ENCODE assay signal across 8 mouse cellular contexts in genomic region chr9:51993486-51994275, GRCm38 (mm10). TPM values are rescaled to one million over a fixed set of nuclear protein-coding genes. Genes with fewer than 3 reads are reported as not detected.
DNase-seq lines count a peak whose midpoint lies in the region; ATAC-seq and TF ChIP-seq lines count a peak whose summit lies in the region.

No protein-coding gene starts in this region.

- no peak overlapping the region for H3K27ac ChIP-seq in intestine, postnatal 0 days (ENCODE audit: low read depth, low read length)
- no peak overlapping the region for H3K27ac ChIP-seq in intestine, embryonic 16.5 days (ENCODE audit: low read length)

- 82% methylated on average over 4 of the region's 4 CpGs for WGBS in intestine, postnatal 0 days
- WGBS in intestine, embryonic 16.5 days, result 84% methylated on average over 4 of the region's 4 CpGs

- TF ChIP-seq POLR2A in brain, embryonic 14.5 days (IDR thresholded peaks at IDR 0.05; ENCODE audit: borderline replicate concordance, extremely low read depth, insufficient read depth, insufficient read length, poor library complexity, severe bottlenecking), result no peak

- ATAC-seq in intestine, postnatal 0 days, result no peak
- ATAC-seq in intestine, embryonic 16.5 days, result no peak
- peak; percentile 56 for ATAC-seq in megakaryocyte, adult 5-6 weeks (ENCODE audit: poor library complexity, severe bottlenecking)
- ATAC-seq in megakaryocyte-erythroid progenitor cell, adult 5-6 weeks (replicated peaks; ENCODE audit: low FRiP score, low TSS enrichment, poor library complexity, severe bottlenecking), result no peak
- ATAC-seq in activated CD4-positive, CD25-positive, alpha-beta regulatory T cell, adult 4 months, result no peak

- H3K27me3 ChIP-seq in intestine, postnatal 0 days (replicated peaks; ENCODE audit: control insufficient read depth, insufficient read depth, low read length), result no peaks in the 10 kb centered on the region
- H3K27me3 ChIP-seq in intestine, embryonic 16.5 days (replicated peaks; ENCODE audit: control insufficient read depth, insufficient read depth, low read length), result no peaks in the 10 kb centered on the region
- H3K27me3 ChIP-seq in E14TG2a.4 (ENCODE audit: insufficient read depth, low read length), result no peaks in the 10 kb centered on the region

- H3K9me3 ChIP-seq in intestine, postnatal 0 days (ENCODE audit: control insufficient read depth), result no peaks in the 10 kb centered on the region
- H3K9me3 ChIP-seq in intestine, embryonic 16.5 days (ENCODE audit: control insufficient read depth, low read length), result peaks cover 2% of the 10 kb centered on the region; the same call in 1 of the 2 replicates
- H3K9me3 ChIP-seq in E14TG2a.4 (ENCODE audit: low read length), result no peaks in the 10 kb centered on the region

- H3K4me1 ChIP-seq in intestine, postnatal 0 days (replicated peaks; ENCODE audit: control insufficient read depth, insufficient read depth, low read length), result 0 out of 2 replicates have a peak, but pooled peaks cover 4% of the 10 kb centered on the region
- H3K4me1 ChIP-seq in intestine, embryonic 16.5 days (ENCODE audit: control insufficient read depth, insufficient read depth, low read length), result 0 out of 2 replicates have a peak, but pooled peaks cover 7% of the 10 kb centered on the region
- H3K4me1 ChIP-seq in E14TG2a.4 (replicated peaks; ENCODE audit: low read depth, low read length), result no peaks in the 10 kb centered on the region

- no peak overlapping the region for H3K9ac ChIP-seq in intestine, postnatal 0 days (ENCODE audit: low read depth, low read length)
- no peak overlapping the region for H3K9ac ChIP-seq in intestine, embryonic 16.5 days (ENCODE audit: low read depth, low read length)

- no peak overlapping the region for H3K4me3 ChIP-seq in intestine, postnatal 0 days (ENCODE audit: low read depth, low read length)
- no peak overlapping the region for H3K4me3 ChIP-seq in intestine, embryonic 16.5 days (ENCODE audit: low read length)
- no peak overlapping the region for H3K4me3 ChIP-seq in E14TG2a.4 (replicated peaks; ENCODE audit: low read length)

- DNase-seq in brain, embryonic 14.5 days (ENCODE audit: low read depth), result no peak
- DNase-seq in left cerebral cortex, adult 9 months (ENCODE audit: low spot score in 2 of 2), result no peak

- no peaks in the 10 kb centered on the region for H3K36me3 ChIP-seq in intestine, postnatal 0 days (ENCODE audit: control insufficient read depth, insufficient read depth)
- no peaks in the 10 kb centered on the region for H3K36me3 ChIP-seq in intestine, embryonic 16.5 days (ENCODE audit: control insufficient read depth, insufficient read depth, low read length)
- H3K36me3 ChIP-seq in E14TG2a.4 (ENCODE audit: insufficient read depth, low read length), result no peaks in the 10 kb centered on the region

- no peak overlapping the region for H3K4me2 ChIP-seq in intestine, postnatal 0 days (replicated peaks; ENCODE audit: low read depth)
- H3K4me2 ChIP-seq in intestine, embryonic 16.5 days (ENCODE audit: low read depth, low read length), result no peak overlapping the region

- peak; percentile 65 for TF ChIP-seq CTCF in intestine, postnatal 0 days (IDR thresholded peaks at IDR 0.05; ENCODE audit: low read depth)
- TF ChIP-seq CTCF in E14TG2a.4 (conservative IDR thresholded peaks at IDR 0.05; ENCODE audit: low read length), result peak; percentile 57
- peak; percentile 24; the same call in 1 of the 2 replicates for TF ChIP-seq CTCF in brain, embryonic 14.5 days (IDR thresholded peaks at IDR 0.05; ENCODE audit: borderline replicate concordance, extremely low read depth, insufficient read depth, insufficient read length)

RNA-seq across cellular contexts. Expression of gene Fdx1, which starts 30.3 kb away (rescaled TPM):
- 126 and 129 TPM in 2 replicates for polyA plus RNA-seq in intestine, postnatal 0 days (2015; fragmentation: Nextera tagmentation; extraction: Ambion mirVana)
- polyA plus RNA-seq in intestine, embryonic 16.5 days (2015; fragmentation: Nextera tagmentation; extraction: Ambion mirVana), result 81.3 and 85.7 TPM in 2 replicates
- polyA plus RNA-seq in brain, embryonic 14.5 days (2012; rRNA removed), result 22.4 and 29.1 TPM in 2 replicates
- 9.5 and 12.1 TPM in 2 replicates for total RNA-seq in megakaryocyte, adult 5-6 weeks (2015)
- 3.2 and 3.5 TPM in 2 replicates for total RNA-seq in megakaryocyte, adult 5-6 weeks (2017)
- 16.5 and 18.1 TPM in 2 replicates for total RNA-seq in megakaryocyte-erythroid progenitor cell, adult 5-6 weeks (2014; fragmentation: Nextera tagmentation)
- 1.3 and 10.6 TPM in 2 replicates for total RNA-seq in megakaryocyte-erythroid progenitor cell, adult 5-6 weeks (2017)
- polyA plus RNA-seq in activated CD4-positive, CD25-positive, alpha-beta regulatory T cell, adult 4 months (2017; shearing (Covaris generic)), result 10 to 100 TPM; 16.8 to 19.5 TPM

RNA-seq across cellular contexts. Expression of gene Rdx, which starts 53.3 kb away (rescaled TPM):
- polyA plus RNA-seq in intestine, postnatal 0 days (2015; fragmentation: Nextera tagmentation; extraction: Ambion mirVana), result 31.3 and 34.9 TPM in 2 replicates
- 43.4 and 52.8 TPM in 2 replicates for polyA plus RNA-seq in intestine, embryonic 16.5 days (2015; fragmentation: Nextera tagmentation; extraction: Ambion mirVana)
- 44.6 and 59.2 TPM in 2 replicates for polyA plus RNA-seq in brain, embryonic 14.5 days (2012; rRNA removed)
- 62.7 and 69.8 TPM in 2 replicates for total RNA-seq in megakaryocyte, adult 5-6 weeks (2015)
- 164 and 165 TPM in 2 replicates for total RNA-seq in megakaryocyte, adult 5-6 weeks (2017)
- total RNA-seq in megakaryocyte-erythroid progenitor cell, adult 5-6 weeks (2014; fragmentation: Nextera tagmentation), result 87.6 and 103 TPM in 2 replicates
- 320 and 325 TPM in 2 replicates for total RNA-seq in megakaryocyte-erythroid progenitor cell, adult 5-6 weeks (2017)
- 10 to 100 TPM; 48.1 to 59.2 TPM for polyA plus RNA-seq in activated CD4-positive, CD25-positive, alpha-beta regulatory T cell, adult 4 months (2017; shearing (Covaris generic))
